Mouse (Mus musculus): ENCODE data around the gene Gm47996.
A peak's percentile ranks its signal among the peaks of the same experiment; 100 is the strongest.

Gm47996 gene

GRCm38 (mm10) chr1:151250529-151251193 lies 40.7 kb downstream of the Gm47996 start:
- peak; percentile 63 for DNase-seq

GRCm38 (mm10) chr1:151251194-151252010 lies 41.5 kb downstream of the Gm47996 start:
- DNase-seq: no peak

GRCm38 (mm10) chr1:151255422-151255821 lies 45.5 kb downstream of the Gm47996 start:
- no peak for DNase-seq

- DNase-seq: no peak
These were observed 48.4 kb downstream of the Gm47996 start for GRCm38 (mm10) chr1:151258090-151258954.

GRCm38 (mm10) chr1:151259061-151259460 lies 49.1 kb downstream of the Gm47996 start:
- no peak for DNase-seq
